Mouse (Mus musculus) midbrain, postnatal 0 days (tissue): ENCODE results near the gene Tmprss12. TPM values are rescaled to one million over a fixed set of nuclear protein-coding genes. Genes with fewer than 3 reads are reported as not detected.

ENCODE experiments used
- ATAC-seq: fragments of 200-750 bp; cut with Nextera tagmentation; 2 replicates; pipeline ENCODE4 v1.8.0; 2017; ENCODE audit warnings: moderate number of reproducible peaks, mild to moderate bottlenecking, moderate TSS enrichment, moderate library complexity; ENCODE audit not compliant: low FRiP score
- DNase-seq: peaks from one replicate; pipeline ENCODE4 v3.0.0-alpha.2; 2015; ENCODE audit warnings: low spot score
- H3K27ac ChIP-seq: fragments of 300-500 bp; sonication (generic); 2 replicates; pipeline ENCODE4 v1.5.1; 2014; ENCODE audit warnings: low read depth, mild to moderate bottlenecking, low read length, mixed read lengths
- H3K27me3 ChIP-seq: fragments of 300-500 bp; sonication (generic); 2 replicates; pipeline ENCODE4 v1.6.1; 2014; ENCODE audit warnings: low read length, control low read depth, mixed read lengths; ENCODE audit not compliant: insufficient read depth
- H3K36me3 ChIP-seq: fragments of 300-500 bp; sonication (generic); 2 replicates; pipeline ENCODE4 v1.6.1; 2014; ENCODE audit warnings: low read length, control low read depth, mixed read lengths; ENCODE audit not compliant: insufficient read depth
- H3K4me1 ChIP-seq: fragments of 300-500 bp; sonication (generic); 2 replicates; pipeline ENCODE4 v1.6.1; 2014; ENCODE audit warnings: mild to moderate bottlenecking, control low read depth, antibody characterized with exemption, low read length, mixed read lengths; ENCODE audit not compliant: insufficient read depth
- H3K4me2 ChIP-seq: fragments of 300-500 bp; sonication (generic); 2 replicates; pipeline ENCODE4 v1.6.1; 2014; ENCODE audit warnings: low read depth, mild to moderate bottlenecking, low read length, mixed read lengths; ENCODE audit not compliant: poor library complexity, severe bottlenecking
- H3K4me3 ChIP-seq: fragments of 300-500 bp; sonication (generic); 2 replicates; pipeline ENCODE4 v1.5.1; 2014; ENCODE audit warnings: low read depth, mild to moderate bottlenecking, low read length, moderate library complexity
- H3K9ac ChIP-seq: fragments of 300-500 bp; sonication (generic); replicated peaks from 2 replicates; pipeline ENCODE4 v1.6.1; 2014; ENCODE audit warnings: mild to moderate bottlenecking, low read length, moderate library complexity, mixed read lengths; ENCODE audit not compliant: poor library complexity, severe bottlenecking
- H3K9me3 ChIP-seq: fragments of 300-500 bp; sonication (generic); 2 replicates; pipeline ENCODE4 v1.6.1; 2016; ENCODE audit warnings: low read length, control low read depth
- CTCF ChIP-seq: IDR thresholded peaks from 2 replicates; pipeline ENCODE4 v1.5.1; 2016; ENCODE audit warnings: antibody characterized with exemption, mild to moderate bottlenecking
- WGBS: fragments of 180-500 bp; shearing (Covaris S2); extraction: QIAGEN DNeasy Blood & Tissue Kit; methylation state at CpG from one replicate; pipeline ENCODE4 v1.1.7; 2014; 5-methylcytosine and 5-hydroxymethylcytosine counted together
- polyA plus RNA-seq: library from polyadenylated mRNA; unstranded; fragments of >200 nt; fragmentation: Nextera tagmentation; extraction: Ambion mirVana; gene quantifications from 2 replicates; pipeline ENCODE4 v1.2.1, GENCODE M21; 2015
- total RNA-seq: library from RNA; depleted of rRNA; stranded (reverse); fragments of >200 nt; gene quantifications from 2 replicates; pipeline ENCODE4 v1.2.3, GENCODE M21; 2014; rRNA removed

Gene Tmprss12
- not detected in 2 replicates for total RNA-seq
- not detected in 2 replicates for polyA plus RNA-seq

DNA sequence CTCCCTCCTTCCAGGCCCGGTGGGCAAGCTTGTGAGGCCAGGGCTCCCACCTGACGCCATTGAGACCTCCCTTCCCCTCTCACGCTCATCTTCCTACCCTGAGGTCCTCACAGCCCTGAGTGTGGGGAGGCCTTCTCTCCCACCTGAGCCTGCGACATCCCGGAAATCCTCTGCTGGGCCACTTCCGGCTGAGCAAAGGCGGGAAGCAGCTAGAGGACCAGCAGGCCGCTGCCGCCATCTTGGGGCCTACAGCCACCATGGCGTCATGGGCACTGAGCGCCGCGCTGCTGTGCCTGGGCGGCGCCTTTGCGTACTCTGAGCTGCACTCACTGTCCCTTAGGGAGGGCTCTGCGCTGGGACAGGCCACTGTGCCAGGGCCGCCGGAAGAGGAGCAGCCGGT is at the start of gene Tmprss12:
Gene Tmprss12 (plus strand): TSS at position 212 of the 400 bp plus-strand sequence.
- Histone ChIP-seq H3K9me3 (no peaks in the 10 kb centered on the region), H3K9ac (no peak within 1 kb of the TSS), H3K36me3 (no peaks in the 10 kb centered on the region), H3K4me2 (no peak within 1 kb of the TSS), H3K4me1 (no peaks in the 10 kb centered on the region), H3K4me3 (no peak within 1 kb of the TSS), H3K27me3 (no peaks in the 10 kb centered on the region), H3K27ac (no peak within 1 kb of the TSS)
- ATAC-seq (no peak), DNase-seq (no peak)
- TF ChIP-seq CTCF: no peak
- WGBS: 98% methylated on average over 20 of the region's 20 CpGs

DNA sequence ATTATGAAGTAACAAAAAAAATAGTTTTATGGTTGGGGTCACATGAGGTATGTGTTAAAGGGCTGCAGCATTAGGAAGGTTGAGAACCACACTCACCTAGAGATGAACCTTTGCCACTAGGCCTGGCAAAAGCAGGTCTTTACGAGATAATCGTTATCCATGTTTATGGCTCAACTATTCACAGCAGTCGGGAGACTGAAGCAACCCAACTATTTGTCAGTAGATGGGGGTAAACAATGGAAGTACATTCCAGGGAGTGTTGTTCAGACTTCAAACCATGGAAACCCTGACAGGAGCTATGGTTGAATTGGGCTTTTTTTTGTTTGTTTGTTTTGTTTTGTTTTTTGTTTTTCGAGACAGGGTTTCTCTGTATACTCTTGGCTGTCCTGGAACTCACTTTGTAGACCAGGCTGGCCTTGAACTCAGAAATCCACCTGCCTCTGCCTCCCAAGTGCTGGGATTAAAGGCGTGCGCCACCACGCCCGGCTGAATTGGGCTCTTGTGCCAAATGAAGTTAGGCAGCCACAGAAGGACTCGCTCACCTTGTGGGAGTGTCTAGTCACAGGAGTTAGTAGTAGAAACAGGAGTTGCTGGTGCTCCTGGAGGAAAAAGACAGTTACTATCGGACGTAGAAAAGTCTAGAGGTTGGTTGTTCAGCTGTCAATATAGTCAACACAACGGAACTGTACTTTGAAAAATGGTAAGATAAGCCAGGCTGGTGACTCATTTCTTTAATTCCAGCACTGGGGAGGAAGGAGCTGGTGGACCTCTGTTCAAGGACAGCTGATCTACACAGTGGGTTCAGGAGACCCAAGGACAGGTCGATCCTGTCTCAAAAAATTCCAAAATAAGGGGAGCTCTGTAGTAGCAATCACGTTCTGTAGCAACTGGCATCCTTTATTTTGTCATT is 48.8 kb upstream of the Tmprss12 start:
- WGBS: 95% methylated on average over 14 of the region's 14 CpGs
- ATAC-seq (no peak), DNase-seq (no peak)
- no peak overlapping the region for H3K4me3 ChIP-seq
- H3K27me3 ChIP-seq: no peaks in the 10 kb centered on the region
- H3K27ac ChIP-seq: no peak overlapping the region
- H3K9me3 ChIP-seq: no peaks in the 10 kb centered on the region
- no peak overlapping the region for H3K4me2 ChIP-seq
- H3K36me3 ChIP-seq: peaks cover 13% of the 10 kb centered on the region; the same call in 1 of the 2 replicates
- TF ChIP-seq CTCF: no peak
- peaks cover 8% of the 10 kb centered on the region; the same call in 1 of the 2 replicates for H3K4me1 ChIP-seq
- no peak overlapping the region for H3K9ac ChIP-seq

GRCm38 (mm10) chr15:100235208-100235965 is 45.2 kb upstream of the Tmprss12 start:
- no peak overlapping the region for H3K4me2 ChIP-seq
- no peaks in the 10 kb centered on the region for H3K27me3 ChIP-seq
- ATAC-seq (no peak), DNase-seq (no peak)
- no peaks in the 10 kb centered on the region for H3K9me3 ChIP-seq
- 93% methylated on average over 11 of the region's 12 CpGs for WGBS
- H3K4me1 ChIP-seq: no peaks in the 10 kb centered on the region
- no peak overlapping the region for H3K27ac ChIP-seq
- peaks cover 18% of the 10 kb centered on the region for H3K36me3 ChIP-seq
- H3K4me3 ChIP-seq: no peak overlapping the region
- no peak for TF ChIP-seq CTCF
- H3K9ac ChIP-seq: no peak overlapping the region

GRCm38 (mm10) chr15:100236952-100237351 is 43.7 kb upstream of the Tmprss12 start:
- Histone ChIP-seq H3K27me3 (no peaks in the 10 kb centered on the region), H3K36me3 (peaks cover 24% of the 10 kb centered on the region), H3K9ac (no peak overlapping the region), H3K27ac (no peak overlapping the region), H3K4me3 (no peak overlapping the region), H3K4me2 (no peak overlapping the region), H3K4me1 (no peaks in the 10 kb centered on the region), H3K9me3 (no peaks in the 10 kb centered on the region)
- ATAC-seq (no peak), DNase-seq (no peak)
- 94% methylated on average over 6 of the region's 6 CpGs for WGBS
- no peak for TF ChIP-seq CTCF

DNA sequence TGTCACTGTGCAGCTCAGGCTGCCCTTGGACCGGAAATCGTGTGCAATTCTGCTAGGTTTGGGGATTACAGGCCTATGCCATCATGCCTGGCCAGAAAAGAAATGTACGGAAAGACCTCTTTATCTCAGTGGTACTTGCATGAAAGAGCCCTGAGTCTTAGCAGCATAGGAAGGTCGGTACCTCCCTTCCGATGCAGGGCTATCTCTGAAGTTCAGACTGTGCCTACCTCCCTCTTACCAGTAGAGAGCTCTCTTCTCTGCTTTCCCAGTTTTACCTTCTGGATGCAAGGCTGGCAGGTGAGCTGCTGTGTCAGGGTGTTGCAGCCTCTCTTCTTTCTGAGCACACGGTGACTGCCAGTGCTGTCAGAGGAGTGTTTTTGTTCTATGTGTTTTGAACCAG is 38.9 kb upstream of the Tmprss12 start:
- Histone ChIP-seq H3K27me3 (no peaks in the 10 kb centered on the region), H3K9ac (no peak overlapping the region), H3K4me1 (no peaks in the 10 kb centered on the region), H3K9me3 (no peaks in the 10 kb centered on the region), H3K36me3 (peaks cover 21% of the 10 kb centered on the region), H3K4me2 (no peak overlapping the region), H3K4me3 (no peak overlapping the region), H3K27ac (no peak overlapping the region)
- ATAC-seq: no peak
- no peak for TF ChIP-seq CTCF
- DNase-seq: no peak
- 91% methylated on average over 6 of the region's 6 CpGs for WGBS
